Mouse (Mus musculus): ENCODE data around the gene Deup1. TPM values are rescaled to one million over a fixed set of nuclear protein-coding genes. Genes with fewer than 3 reads are reported as not detected.

Deup1 gene
- polyA plus RNA-seq, 1 experiment = not detected

GRCm38 (mm10) chr9:15600859-15601540 lies 26.7 kb downstream of the Deup1 start:
- no peaks in the 10 kb centered on the region for H3K36me3 ChIP-seq (ENCODE audit: control insufficient read depth, insufficient read depth)
- H3K79me3 ChIP-seq (ENCODE audit: low read depth) = no peaks in the 10 kb centered on the region
- H3K27me3 ChIP-seq (ENCODE audit: control insufficient read depth, insufficient read depth, insufficient read length) = no peaks in the 10 kb centered on the region
- no peak overlapping the region for H3K4me3 ChIP-seq (ENCODE audit: insufficient read depth, poor library complexity, severe bottlenecking)
- TF ChIP-seq MYOG (IDR thresholded peaks at IDR 0.05; ENCODE audit: control insufficient read depth, extremely low read depth, insufficient read length) (no peak), CTCF (IDR thresholded peaks at IDR 0.05; ENCODE audit: control insufficient read depth, insufficient read depth, insufficient read length) (no peak), MYOD1 (IDR thresholded peaks at IDR 0.05; ENCODE audit: control insufficient read depth, insufficient read length, low read depth) (no peak), MAX (IDR thresholded peaks at IDR 0.05) (no peak), USF1 (IDR thresholded peaks at IDR 0.05; ENCODE audit: low read depth) (no peak), FOSL1 (IDR thresholded peaks at IDR 0.05; ENCODE audit: insufficient read depth, low read length, poor library complexity, severe bottlenecking) (no peak), CEBPB (IDR thresholded peaks at IDR 0.05; ENCODE audit: low read depth) (no peak)
- H3ac ChIP-seq (ENCODE audit: control insufficient read depth, insufficient read length, low read depth) = no peak overlapping the region
- no peaks in the 10 kb centered on the region for H3K79me2 ChIP-seq (ENCODE audit: control insufficient read depth, insufficient read depth)

DNA sequence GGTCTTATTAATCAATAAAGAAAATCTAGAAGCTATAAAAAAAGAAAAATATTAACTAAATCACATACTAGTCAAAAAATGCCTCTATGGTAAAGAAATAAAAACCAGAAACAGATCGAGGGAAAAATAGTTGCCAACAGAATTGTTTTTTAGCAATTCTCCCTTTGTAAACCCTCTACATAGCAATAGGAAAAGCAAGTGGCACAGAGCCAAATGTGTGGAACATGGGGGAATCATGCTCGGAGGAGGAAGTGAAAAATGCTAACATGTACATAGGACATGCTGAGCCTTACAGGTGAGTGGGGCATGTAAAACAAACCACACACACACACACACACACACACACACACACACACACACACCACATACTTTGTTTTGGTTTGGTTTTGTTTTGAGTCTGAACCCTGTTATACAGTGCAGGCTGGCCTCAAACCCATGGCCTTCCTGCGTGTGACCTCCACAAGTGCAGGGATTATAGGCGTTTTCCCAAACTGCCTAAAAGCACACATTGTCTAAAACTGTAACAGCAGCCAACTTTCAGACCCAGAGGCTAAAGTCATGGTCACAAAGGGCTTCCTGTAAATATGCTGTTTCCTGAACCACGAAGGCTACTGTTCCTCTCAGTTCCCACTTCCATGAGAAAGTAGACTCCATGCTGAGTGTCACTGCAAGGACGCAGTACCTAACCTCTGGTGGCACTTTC lies 27.4 kb downstream of the Deup1 start:
- TF ChIP-seq MYOD1 (IDR thresholded peaks at IDR 0.05; ENCODE audit: control insufficient read depth, insufficient read length, low read depth) (no peak), MYOG (IDR thresholded peaks at IDR 0.05; ENCODE audit: control insufficient read depth, extremely low read depth, insufficient read length) (no peak), CEBPB (IDR thresholded peaks at IDR 0.05; ENCODE audit: low read depth) (no peak), CTCF (IDR thresholded peaks at IDR 0.05; ENCODE audit: control insufficient read depth, insufficient read depth, insufficient read length) (no peak), MAX (IDR thresholded peaks at IDR 0.05) (no peak), USF1 (IDR thresholded peaks at IDR 0.05; ENCODE audit: low read depth) (no peak), FOSL1 (IDR thresholded peaks at IDR 0.05; ENCODE audit: insufficient read depth, low read length, poor library complexity, severe bottlenecking) (no peak)
- no peaks in the 10 kb centered on the region for H3K36me3 ChIP-seq (ENCODE audit: control insufficient read depth, insufficient read depth)
- H3K27me3 ChIP-seq (ENCODE audit: control insufficient read depth, insufficient read depth, insufficient read length) = no peaks in the 10 kb centered on the region
- H3K79me3 ChIP-seq (ENCODE audit: low read depth) = no peaks in the 10 kb centered on the region
- no peak overlapping the region for H3ac ChIP-seq (ENCODE audit: control insufficient read depth, insufficient read length, low read depth)
- no peak overlapping the region for H3K4me3 ChIP-seq (ENCODE audit: insufficient read depth, poor library complexity, severe bottlenecking)
- H3K79me2 ChIP-seq (ENCODE audit: control insufficient read depth, insufficient read depth) = no peaks in the 10 kb centered on the region

DNA sequence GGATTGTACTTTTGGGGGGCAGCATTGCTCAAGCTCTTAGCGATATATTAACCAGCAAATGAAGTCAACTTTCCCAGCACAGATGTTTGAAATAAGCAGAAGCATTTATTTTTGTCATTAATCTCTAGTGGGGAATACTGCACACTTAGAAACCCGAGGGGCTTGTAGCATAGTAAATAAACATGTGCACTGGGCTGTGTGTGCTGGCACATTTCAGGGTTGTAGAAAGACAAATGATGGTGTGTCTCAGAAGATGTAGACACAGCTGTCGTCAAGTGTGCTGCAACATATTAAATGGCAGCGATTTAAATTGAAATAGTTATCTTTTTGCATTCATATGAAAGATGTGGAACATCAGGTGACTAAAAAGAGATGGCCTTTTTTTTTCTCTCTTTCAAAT lies 31.1 kb downstream of the Deup1 start:
- Histone ChIP-seq H3K79me2 (ENCODE audit: control insufficient read depth, insufficient read depth) (no peaks in the 10 kb centered on the region), H3K79me3 (ENCODE audit: low read depth) (no peaks in the 10 kb centered on the region), H3K4me3 (ENCODE audit: insufficient read depth, poor library complexity, severe bottlenecking) (no peak overlapping the region), H3K27me3 (ENCODE audit: control insufficient read depth, insufficient read depth, insufficient read length) (no peaks in the 10 kb centered on the region), H3K36me3 (ENCODE audit: control insufficient read depth, insufficient read depth) (no peaks in the 10 kb centered on the region), H3ac (ENCODE audit: control insufficient read depth, insufficient read length, low read depth) (no peak overlapping the region)
- no peak for TF ChIP-seq USF1 (IDR thresholded peaks at IDR 0.05; ENCODE audit: low read depth)
- TF ChIP-seq CTCF (IDR thresholded peaks at IDR 0.05; ENCODE audit: control insufficient read depth, insufficient read depth, insufficient read length) = no peak
- TF ChIP-seq MYOG (IDR thresholded peaks at IDR 0.05; ENCODE audit: control insufficient read depth, extremely low read depth, insufficient read length) = no peak
- TF ChIP-seq CEBPB (IDR thresholded peaks at IDR 0.05; ENCODE audit: low read depth) = no peak
- TF ChIP-seq MAX (IDR thresholded peaks at IDR 0.05) = no peak
- TF ChIP-seq MYOD1 (IDR thresholded peaks at IDR 0.05; ENCODE audit: control insufficient read depth, insufficient read length, low read depth) = no peak
- no peak for TF ChIP-seq FOSL1 (IDR thresholded peaks at IDR 0.05; ENCODE audit: insufficient read depth, low read length, poor library complexity, severe bottlenecking)

DNA sequence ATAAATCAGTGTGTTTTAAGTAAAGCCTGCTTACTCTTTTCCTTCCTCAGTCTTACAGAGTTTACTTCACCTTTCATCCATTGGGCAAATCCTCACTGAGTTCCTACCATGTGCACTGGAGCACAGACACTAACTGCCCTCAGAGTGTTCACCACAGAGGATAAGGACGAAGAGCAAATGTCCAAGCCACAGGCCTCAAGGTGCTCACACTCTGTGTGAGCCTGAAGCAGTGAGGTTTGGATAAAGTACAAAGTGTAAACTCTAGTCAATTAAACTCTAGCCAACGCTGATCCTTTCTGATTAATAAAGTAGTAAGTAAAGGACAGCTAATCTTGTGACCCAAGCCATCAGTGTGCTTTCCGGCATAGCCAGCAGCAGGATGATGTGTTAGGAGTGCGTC lies 33.6 kb downstream of the Deup1 start:
- no peaks in the 10 kb centered on the region for H3K27me3 ChIP-seq (ENCODE audit: control insufficient read depth, insufficient read depth, insufficient read length)
- no peak overlapping the region for H3K4me3 ChIP-seq (ENCODE audit: insufficient read depth, poor library complexity, severe bottlenecking)
- H3K79me3 ChIP-seq (ENCODE audit: low read depth) = no peaks in the 10 kb centered on the region
- no peak overlapping the region for H3ac ChIP-seq (ENCODE audit: control insufficient read depth, insufficient read length, low read depth)
- H3K79me2 ChIP-seq (ENCODE audit: control insufficient read depth, insufficient read depth) = no peaks in the 10 kb centered on the region
- H3K36me3 ChIP-seq (ENCODE audit: control insufficient read depth, insufficient read depth) = no peaks in the 10 kb centered on the region
- TF ChIP-seq MYOD1 (IDR thresholded peaks at IDR 0.05; ENCODE audit: control insufficient read depth, insufficient read length, low read depth) = no peak
- no peak for TF ChIP-seq MYOG (IDR thresholded peaks at IDR 0.05; ENCODE audit: control insufficient read depth, extremely low read depth, insufficient read length)
- no peak for TF ChIP-seq CTCF (IDR thresholded peaks at IDR 0.05; ENCODE audit: control insufficient read depth, insufficient read depth, insufficient read length)

- no peaks in the 10 kb centered on the region for H3K36me3 ChIP-seq (ENCODE audit: control insufficient read depth, insufficient read depth)
- H3K79me2 ChIP-seq (ENCODE audit: control insufficient read depth, insufficient read depth) = no peaks in the 10 kb centered on the region
- H3K27me3 ChIP-seq (ENCODE audit: control insufficient read depth, insufficient read depth, insufficient read length) = no peaks in the 10 kb centered on the region
- no peaks in the 10 kb centered on the region for H3K79me3 ChIP-seq (ENCODE audit: low read depth)
- TF ChIP-seq USF1 (IDR thresholded peaks at IDR 0.05; ENCODE audit: low read depth) = no peak
- TF ChIP-seq MAX (IDR thresholded peaks at IDR 0.05) = no peak
- TF ChIP-seq MYOG (IDR thresholded peaks at IDR 0.05; ENCODE audit: control insufficient read depth, extremely low read depth, insufficient read length) = no peak
- no peak for TF ChIP-seq MYOD1 (IDR thresholded peaks at IDR 0.05; ENCODE audit: control insufficient read depth, insufficient read length, low read depth)
- no peak for TF ChIP-seq CTCF (IDR thresholded peaks at IDR 0.05; ENCODE audit: control insufficient read depth, insufficient read depth, insufficient read length)
- TF ChIP-seq FOSL1 (IDR thresholded peaks at IDR 0.05; ENCODE audit: insufficient read depth, low read length, poor library complexity, severe bottlenecking) = no peak
- no peak for TF ChIP-seq CEBPB (IDR thresholded peaks at IDR 0.05; ENCODE audit: low read depth)
- no peak overlapping the region for H3K4me3 ChIP-seq (ENCODE audit: insufficient read depth, poor library complexity, severe bottlenecking)
- no peak overlapping the region for H3ac ChIP-seq (ENCODE audit: control insufficient read depth, insufficient read length, low read depth)
These were observed 40.4 kb downstream of the Deup1 start for GRCm38 (mm10) chr9:15587157-15587854.

Data from C2C12 (cell line).